Mouse (Mus musculus): ENCODE data around the gene Aasdh.
"Not testable (repeated sequence)": the region's sequence is repeated elsewhere in the genome, so short reads cannot be mapped to it uniquely, and the experiment has no call there.

Aasdh gene

GRCm38 (mm10) chr5:76912522-76912921, 7.2 kb upstream of the Aasdh start:
- not testable (repeated sequence) for DNase-seq (ENCODE audit: low read depth, low spot score)

GRCm38 (mm10) chr5:76910807-76911206, 5.5 kb upstream of the Aasdh start:
- no peak for DNase-seq (ENCODE audit: low read depth, low spot score)

- DNase-seq (ENCODE audit: low read depth, low spot score): no peak
Observed at GRCm38 (mm10) chr5:76906155-76906499, 813 bp upstream of the Aasdh start.

GRCm38 (mm10) chr5:76904713-76905404, 455 bp downstream of the Aasdh start:
- no peak for DNase-seq (ENCODE audit: low read depth, low spot score)

GRCm38 (mm10) chr5:76902131-76902530, 3.2 kb downstream of the Aasdh start:
- no peak for DNase-seq (ENCODE audit: low read depth, low spot score)

- DNase-seq (ENCODE audit: low read depth, low spot score): peak; percentile 66
Observed at GRCm38 (mm10) chr5:76893084-76893483, 12.2 kb downstream of the Aasdh start.

- no peak for DNase-seq (ENCODE audit: low read depth, low spot score)
Observed at GRCm38 (mm10) chr5:76892608-76893007, 12.7 kb downstream of the Aasdh start.

- no peak for DNase-seq (ENCODE audit: low read depth, low spot score)
Observed at GRCm38 (mm10) chr5:76887011-76887410, 18.3 kb downstream of the Aasdh start.

- DNase-seq (ENCODE audit: low read depth, low spot score): no peak
Observed at GRCm38 (mm10) chr5:76884107-76884506, 21.2 kb downstream of the Aasdh start.

GRCm38 (mm10) chr5:76876106-76876758, 29.1 kb downstream of the Aasdh start:
- no peak for DNase-seq (ENCODE audit: low read depth, low spot score)

GRCm38 (mm10) chr5:76869553-76869952, 35.8 kb downstream of the Aasdh start:
- DNase-seq (ENCODE audit: low read depth, low spot score): no peak

GRCm38 (mm10) chr5:76868693-76869286, 36.5 kb downstream of the Aasdh start:
- DNase-seq (ENCODE audit: low read depth, low spot score): peak; percentile 53

- DNase-seq (ENCODE audit: low read depth, low spot score): no peak
Observed at GRCm38 (mm10) chr5:76866819-76867218, 38.5 kb downstream of the Aasdh start.

GRCm38 (mm10) chr5:76858444-76858843, 46.9 kb downstream of the Aasdh start:
- DNase-seq (ENCODE audit: low read depth, low spot score): no peak

- no peak for DNase-seq (ENCODE audit: low read depth, low spot score)
Observed at GRCm38 (mm10) chr5:76857103-76858015, 48.0 kb downstream of the Aasdh start.

- DNase-seq (ENCODE audit: low read depth, low spot score): peak; percentile 32
Observed at GRCm38 (mm10) chr5:76855829-76856600, 49.3 kb downstream of the Aasdh start.

GRCm38 (mm10) chr5:76853549-76853948, 51.8 kb downstream of the Aasdh start:
- DNase-seq (ENCODE audit: low read depth, low spot score): peak; percentile 74

- DNase-seq (ENCODE audit: low read depth, low spot score): peak; percentile 37
Observed at GRCm38 (mm10) chr5:76851316-76851715, 54.0 kb downstream of the Aasdh start.

- no peak for DNase-seq (ENCODE audit: low read depth, low spot score)
Observed at GRCm38 (mm10) chr5:76847106-76847505, 58.2 kb downstream of the Aasdh start.

GRCm38 (mm10) chr5:76844618-76845186, 60.6 kb downstream of the Aasdh start:
- peak; percentile 62 for DNase-seq (ENCODE audit: low read depth, low spot score)
